Mouse (Mus musculus): ENCODE measurements at regions not wholly inside any gene's neighbourhood (a gene's known extent, or its start where the extent isn't known, plus 50 kb on each side); places are given as distances from the start of the nearest gene placed in this dataset.

- H3K27me3 ChIP-seq (ENCODE audit: control insufficient read depth, insufficient read depth, low read length): no peaks in the 10 kb centered on the region
- ATAC-seq (ENCODE audit: low FRiP score, low TSS enrichment): no peak
- H3K27ac ChIP-seq (replicated peaks; ENCODE audit: low read depth, low read length): no peak overlapping the region
- H3K36me3 ChIP-seq (ENCODE audit: control insufficient read depth, insufficient read depth, low read length): no peaks in the 10 kb centered on the region
- DNase-seq: no peak
- 71% methylated on average over 3 of the region's 3 CpGs for WGBS
- H3K4me2 ChIP-seq (ENCODE audit: low read length): no peak overlapping the region
- H3K9me3 ChIP-seq (ENCODE audit: control insufficient read depth, low read length): no peaks in the 10 kb centered on the region
- H3K9ac ChIP-seq (replicated peaks; ENCODE audit: low read length): no peak overlapping the region
- H3K4me1 ChIP-seq (ENCODE audit: control insufficient read depth, insufficient read depth, low read length): no peaks in the 10 kb centered on the region
- no peak overlapping the region for H3K4me3 ChIP-seq (replicated peaks; ENCODE audit: low read depth, low read length)
Observed at GRCm38 (mm10) chr5:142341026-142341432, 60.3 kb upstream of the Foxk1 start.

- DNase-seq (no peak), ATAC-seq (ENCODE audit: low FRiP score, low TSS enrichment) (no peak)
- H3K27me3 ChIP-seq (ENCODE audit: control insufficient read depth, insufficient read depth, low read length): no peaks in the 10 kb centered on the region
- H3K4me2 ChIP-seq (ENCODE audit: low read length): no peak overlapping the region
- no peaks in the 10 kb centered on the region for H3K4me1 ChIP-seq (ENCODE audit: control insufficient read depth, insufficient read depth, low read length)
- H3K9ac ChIP-seq (replicated peaks; ENCODE audit: low read length): no peak overlapping the region
- H3K9me3 ChIP-seq (ENCODE audit: control insufficient read depth, low read length): no peaks in the 10 kb centered on the region
- no peaks in the 10 kb centered on the region for H3K36me3 ChIP-seq (ENCODE audit: control insufficient read depth, insufficient read depth, low read length)
- no peak overlapping the region for H3K27ac ChIP-seq (replicated peaks; ENCODE audit: low read depth, low read length)
- H3K4me3 ChIP-seq (replicated peaks; ENCODE audit: low read depth, low read length): no peak overlapping the region
- 90% methylated on average over 1 of the region's 1 CpGs for WGBS
Observed at GRCm38 (mm10) chr5:142346454-142346853, 54.8 kb upstream of the Foxk1 start.

- Histone ChIP-seq H3K4me2 (ENCODE audit: low read length) (no peak overlapping the region), H3K27me3 (ENCODE audit: control insufficient read depth, insufficient read depth, low read length) (no peaks in the 10 kb centered on the region), H3K9me3 (ENCODE audit: control insufficient read depth, low read length) (no peaks in the 10 kb centered on the region), H3K4me1 (ENCODE audit: control insufficient read depth, insufficient read depth, low read length) (no peaks in the 10 kb centered on the region), H3K9ac (replicated peaks; ENCODE audit: low read length) (no peak overlapping the region), H3K36me3 (ENCODE audit: control insufficient read depth, insufficient read depth, low read length) (no peaks in the 10 kb centered on the region), H3K27ac (replicated peaks; ENCODE audit: low read depth, low read length) (no peak overlapping the region), H3K4me3 (replicated peaks; ENCODE audit: low read depth, low read length) (no peak overlapping the region)
- WGBS: 59% methylated on average over 5 of the region's 5 CpGs
- ATAC-seq (ENCODE audit: low FRiP score, low TSS enrichment): no peak
- DNase-seq: no peak
Observed at GRCm38 (mm10) chr5:142350574-142350973, 50.7 kb upstream of the Foxk1 start.

Measured in midbrain, embryonic 14.5 days (tissue).